Mouse (Mus musculus): ENCODE results near the gene Snn. TPM values are rescaled to one million over a fixed set of nuclear protein-coding genes. Genes with fewer than 3 reads are reported as not detected.

Gene Snn
- polyA plus RNA-seq, 1 experiment = 43.5 TPM

DNA sequence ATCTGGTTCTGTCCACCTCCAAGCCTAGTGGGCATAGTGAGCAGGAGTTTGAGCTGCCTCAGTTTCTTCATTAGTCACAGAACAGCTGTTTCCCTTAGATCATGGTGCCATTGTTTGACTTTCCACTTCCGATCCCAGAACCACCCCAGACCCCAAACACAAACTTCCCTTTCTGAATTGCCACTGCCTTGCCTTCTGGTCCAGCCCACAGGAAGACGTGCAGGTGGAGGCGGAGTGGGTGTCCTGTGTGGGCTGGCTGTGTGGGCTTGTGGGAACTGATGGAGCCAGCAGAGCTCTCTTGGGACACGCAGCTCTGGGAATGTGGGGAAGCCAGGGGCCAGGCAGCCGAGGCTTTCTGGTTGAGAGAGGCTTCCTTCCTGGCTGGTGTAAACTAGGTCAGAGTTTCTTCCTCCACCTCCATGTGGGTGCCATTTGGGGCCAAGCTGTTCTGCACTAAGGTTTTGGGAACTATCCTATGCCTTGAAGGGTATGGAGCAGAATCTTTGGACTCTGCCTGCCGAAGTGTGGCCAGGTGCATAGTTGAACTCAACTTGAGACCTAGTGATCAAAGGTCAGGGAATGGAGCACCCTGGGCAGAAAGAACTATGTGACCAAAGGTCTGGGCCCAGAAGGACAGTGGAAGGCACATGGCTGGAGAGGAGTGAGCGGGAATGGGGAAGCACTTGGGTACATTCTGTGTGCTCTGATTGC, 9.1 kb downstream of the Snn start:
- H3K36me3 ChIP-seq (ENCODE audit: control insufficient read depth, insufficient read depth, low read length) = no peaks in the 10 kb centered on the region; the same call in 1 of the 2 replicates
- H3K27me3 ChIP-seq (ENCODE audit: control insufficient read depth, insufficient read depth, low read length) = no peaks in the 10 kb centered on the region
- H3K27ac ChIP-seq (ENCODE audit: control insufficient read depth, insufficient read depth, low read depth, low read length) = no peak overlapping the region
- no peak overlapping the region for H3K4me3 ChIP-seq (ENCODE audit: control insufficient read depth, low read depth, low read length)
- no peak for TF ChIP-seq CTCF (IDR thresholded peaks at IDR 0.05; ENCODE audit: control insufficient read depth, insufficient read depth, insufficient replicate concordance, low read depth, low read length)
- no peak for TF ChIP-seq POLR2A (IDR thresholded peaks at IDR 0.05; ENCODE audit: control insufficient read depth, low read depth, low read length)
- H3K4me1 ChIP-seq (ENCODE audit: control insufficient read depth, insufficient read depth, low read length) = peaks cover 12% of the 10 kb centered on the region; the same call in 1 of the 2 replicates

DNA sequence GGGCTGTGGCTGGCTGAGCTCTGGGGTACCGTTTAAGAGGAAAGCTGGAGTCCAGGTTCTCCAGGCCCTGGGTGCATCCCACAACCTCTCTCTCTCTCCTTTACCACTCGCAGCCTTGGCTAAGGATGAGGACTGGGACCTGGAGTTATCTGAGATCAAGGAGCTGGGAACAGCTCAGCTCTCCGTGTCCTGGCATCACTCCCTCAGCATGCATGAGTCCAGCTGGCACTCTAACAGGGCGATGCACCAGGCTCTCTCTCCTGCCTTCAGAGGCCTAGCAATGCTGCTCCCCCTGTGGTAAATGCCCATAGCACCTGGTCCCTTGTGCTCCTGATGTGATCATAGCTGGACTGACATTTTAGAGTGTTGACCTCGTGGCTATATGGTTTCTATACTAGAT, 10.4 kb downstream of the Snn start:
- Histone ChIP-seq H3K27ac (ENCODE audit: control insufficient read depth, insufficient read depth, low read depth, low read length) (no peak overlapping the region), H3K27me3 (ENCODE audit: control insufficient read depth, insufficient read depth, low read length) (no peaks in the 10 kb centered on the region), H3K36me3 (ENCODE audit: control insufficient read depth, insufficient read depth, low read length) (peaks cover 2% of the 10 kb centered on the region; the same call in 1 of the 2 replicates), H3K4me1 (ENCODE audit: control insufficient read depth, insufficient read depth, low read length) (peaks cover 8% of the 10 kb centered on the region; the same call in 1 of the 2 replicates), H3K4me3 (ENCODE audit: control insufficient read depth, low read depth, low read length) (no peak overlapping the region)
- TF ChIP-seq CTCF (IDR thresholded peaks at IDR 0.05; ENCODE audit: control insufficient read depth, insufficient read depth, insufficient replicate concordance, low read depth, low read length) = no peak
- no peak for TF ChIP-seq POLR2A (IDR thresholded peaks at IDR 0.05; ENCODE audit: control insufficient read depth, low read depth, low read length)

DNA sequence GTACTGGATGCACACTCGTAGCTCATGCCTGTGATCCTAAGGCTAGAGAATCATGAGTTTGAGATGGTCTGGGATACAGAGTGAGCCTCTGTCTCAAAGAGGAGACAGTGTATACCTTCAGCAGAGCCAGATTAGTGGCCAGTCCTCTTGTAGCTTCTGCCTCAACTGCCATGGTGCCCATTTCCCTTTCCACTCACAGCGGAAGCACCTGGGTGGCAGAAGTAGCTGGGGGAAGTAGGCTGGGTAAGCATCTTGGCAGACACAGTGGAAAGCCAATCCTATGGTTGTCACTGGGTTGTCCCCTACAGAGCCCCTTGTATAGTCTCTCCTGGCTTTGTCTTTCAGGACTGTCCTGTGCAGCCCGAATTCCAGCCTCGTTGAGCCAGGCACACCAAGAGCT, 11.1 kb downstream of the Snn start:
- H3K27ac ChIP-seq (ENCODE audit: control insufficient read depth, insufficient read depth, low read depth, low read length) = no peak overlapping the region
- H3K4me1 ChIP-seq (ENCODE audit: control insufficient read depth, insufficient read depth, low read length) = peaks cover 4% of the 10 kb centered on the region; the same call in 1 of the 2 replicates
- H3K27me3 ChIP-seq (ENCODE audit: control insufficient read depth, insufficient read depth, low read length) = no peaks in the 10 kb centered on the region
- TF ChIP-seq CTCF (IDR thresholded peaks at IDR 0.05; ENCODE audit: control insufficient read depth, insufficient read depth, insufficient replicate concordance, low read depth, low read length) (no peak), POLR2A (IDR thresholded peaks at IDR 0.05; ENCODE audit: control insufficient read depth, low read depth, low read length) (no peak)
- peaks cover 2% of the 10 kb centered on the region; the same call in 1 of the 2 replicates for H3K36me3 ChIP-seq (ENCODE audit: control insufficient read depth, insufficient read depth, low read length)
- H3K4me3 ChIP-seq (ENCODE audit: control insufficient read depth, low read depth, low read length) = no peak overlapping the region

DNA sequence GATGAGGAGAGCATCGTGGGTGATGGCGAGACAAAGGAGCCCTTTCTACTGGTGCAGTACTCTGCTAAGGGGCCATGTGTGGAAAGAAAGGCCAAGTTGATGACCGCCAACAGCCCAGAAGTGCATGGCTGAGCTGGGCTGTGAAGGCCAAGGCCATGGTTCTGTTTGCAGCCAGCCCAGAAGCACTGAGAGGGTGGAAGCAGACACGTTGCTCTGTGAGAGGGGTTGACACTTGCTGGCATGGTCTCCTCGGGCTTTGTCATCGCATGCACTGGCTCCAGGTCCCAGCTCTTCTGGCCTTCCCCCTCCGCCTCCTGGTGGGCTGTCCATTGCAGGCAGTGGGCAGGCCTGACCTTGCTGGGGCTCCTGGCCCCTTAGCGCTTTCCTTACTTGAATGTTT, 11.7 kb downstream of the Snn start:
- Histone ChIP-seq H3K36me3 (ENCODE audit: control insufficient read depth, insufficient read depth, low read length) (peaks cover 2% of the 10 kb centered on the region; the same call in 1 of the 2 replicates), H3K27ac (ENCODE audit: control insufficient read depth, insufficient read depth, low read depth, low read length) (no peak overlapping the region), H3K4me3 (ENCODE audit: control insufficient read depth, low read depth, low read length) (no peak overlapping the region), H3K27me3 (ENCODE audit: control insufficient read depth, insufficient read depth, low read length) (no peaks in the 10 kb centered on the region), H3K4me1 (ENCODE audit: control insufficient read depth, insufficient read depth, low read length) (peaks cover 3% of the 10 kb centered on the region; the same call in 1 of the 2 replicates)
- TF ChIP-seq CTCF (IDR thresholded peaks at IDR 0.05; ENCODE audit: control insufficient read depth, insufficient read depth, insufficient replicate concordance, low read depth, low read length) = no peak
- TF ChIP-seq POLR2A (IDR thresholded peaks at IDR 0.05; ENCODE audit: control insufficient read depth, low read depth, low read length) = no peak

DNA sequence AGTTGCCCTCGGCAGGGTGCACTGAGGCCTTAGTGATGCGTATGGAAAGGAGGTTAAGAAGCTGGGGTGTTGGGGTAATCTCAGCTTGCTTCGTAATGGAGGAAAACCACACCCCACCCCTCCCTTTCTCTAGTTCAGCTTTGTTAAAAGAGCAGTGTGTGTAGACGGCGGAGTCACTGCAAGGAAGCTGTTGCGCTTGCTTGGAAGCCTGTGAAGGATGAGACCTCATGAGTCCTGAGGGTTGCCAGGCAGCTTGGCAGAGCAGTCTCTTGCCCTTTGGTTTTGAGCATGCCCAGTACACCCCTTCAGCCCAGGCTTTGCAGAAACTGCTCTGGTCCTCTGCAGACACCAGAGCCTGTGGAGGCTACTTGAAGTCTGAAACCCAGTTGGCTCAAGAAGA, 12.3 kb downstream of the Snn start:
- TF ChIP-seq CTCF (IDR thresholded peaks at IDR 0.05; ENCODE audit: control insufficient read depth, insufficient read depth, insufficient replicate concordance, low read depth, low read length) (no peak), POLR2A (IDR thresholded peaks at IDR 0.05; ENCODE audit: control insufficient read depth, low read depth, low read length) (no peak)
- no peak overlapping the region for H3K27ac ChIP-seq (ENCODE audit: control insufficient read depth, insufficient read depth, low read depth, low read length)
- H3K36me3 ChIP-seq (ENCODE audit: control insufficient read depth, insufficient read depth, low read length) = peaks cover 2% of the 10 kb centered on the region; the same call in 1 of the 2 replicates
- H3K4me3 ChIP-seq (ENCODE audit: control insufficient read depth, low read depth, low read length) = no peak overlapping the region
- peaks cover 3% of the 10 kb centered on the region; the same call in 1 of the 2 replicates for H3K4me1 ChIP-seq (ENCODE audit: control insufficient read depth, insufficient read depth, low read length)
- no peaks in the 10 kb centered on the region for H3K27me3 ChIP-seq (ENCODE audit: control insufficient read depth, insufficient read depth, low read length)

GRCm38 (mm10) chr16:11077601-11078201, 17.0 kb downstream of the Snn start:
- no peak overlapping the region for H3K4me3 ChIP-seq (ENCODE audit: control insufficient read depth, low read depth, low read length)
- H3K4me1 ChIP-seq (ENCODE audit: control insufficient read depth, insufficient read depth, low read length) = peaks cover 3% of the 10 kb centered on the region; the same call in 1 of the 2 replicates
- no peaks in the 10 kb centered on the region for H3K27me3 ChIP-seq (ENCODE audit: control insufficient read depth, insufficient read depth, low read length)
- TF ChIP-seq POLR2A (IDR thresholded peaks at IDR 0.05; ENCODE audit: control insufficient read depth, low read depth, low read length) (no peak), CTCF (IDR thresholded peaks at IDR 0.05; ENCODE audit: control insufficient read depth, insufficient read depth, insufficient replicate concordance, low read depth, low read length) (no peak)
- H3K36me3 ChIP-seq (ENCODE audit: control insufficient read depth, insufficient read depth, low read length) = peaks cover 2% of the 10 kb centered on the region
- no peak overlapping the region for H3K27ac ChIP-seq (ENCODE audit: control insufficient read depth, insufficient read depth, low read depth, low read length)

DNA sequence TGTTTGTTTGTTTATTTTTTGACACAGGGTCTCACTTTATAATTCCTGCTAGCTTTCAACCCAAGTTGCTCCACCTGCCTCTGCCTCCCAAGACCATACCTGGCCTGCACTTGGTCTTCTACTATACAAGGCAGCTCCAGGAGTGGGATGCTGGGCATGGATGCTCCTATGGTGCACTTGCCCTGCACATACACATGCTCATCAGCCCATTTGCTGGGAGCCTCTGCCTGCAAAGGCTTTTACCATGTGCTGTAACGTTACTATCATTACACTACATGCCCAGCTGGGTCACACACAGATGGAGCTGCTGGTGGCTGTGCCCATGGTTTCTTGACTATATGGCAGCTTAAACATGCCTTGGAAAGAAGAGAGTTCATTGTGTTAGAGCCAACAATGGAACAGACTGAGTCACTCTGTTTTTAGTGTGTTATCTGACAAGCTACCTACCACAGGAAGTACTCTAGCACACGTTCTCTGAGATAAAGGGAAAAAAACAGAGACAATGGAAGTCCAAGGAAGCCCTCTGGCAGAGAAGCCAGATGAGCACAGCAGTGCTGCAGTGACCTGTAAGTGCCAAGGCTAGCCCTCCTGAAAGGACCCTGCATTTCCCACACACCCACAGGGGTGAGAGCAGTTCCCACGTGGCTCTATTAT, 17.6 kb downstream of the Snn start:
- peaks cover 2% of the 10 kb centered on the region for H3K36me3 ChIP-seq (ENCODE audit: control insufficient read depth, insufficient read depth, low read length)
- no peaks in the 10 kb centered on the region for H3K27me3 ChIP-seq (ENCODE audit: control insufficient read depth, insufficient read depth, low read length)
- no peak overlapping the region for H3K4me3 ChIP-seq (ENCODE audit: control insufficient read depth, low read depth, low read length)
- no peak for TF ChIP-seq CTCF (IDR thresholded peaks at IDR 0.05; ENCODE audit: control insufficient read depth, insufficient read depth, insufficient replicate concordance, low read depth, low read length)
- no peak for TF ChIP-seq POLR2A (IDR thresholded peaks at IDR 0.05; ENCODE audit: control insufficient read depth, low read depth, low read length)
- no peak overlapping the region for H3K27ac ChIP-seq (ENCODE audit: control insufficient read depth, insufficient read depth, low read depth, low read length)
- no peaks in the 10 kb centered on the region for H3K4me1 ChIP-seq (ENCODE audit: control insufficient read depth, insufficient read depth, low read length)

Measured in testis, adult 2 months (tissue).